Mouse (Mus musculus): ENCODE results near the gene Patl2.
"Not testable (repeated sequence)": the region's sequence is repeated elsewhere in the genome, so short reads cannot be mapped to it uniquely, and the experiment has no call there.

Gene Patl2

GRCm38 (mm10) chr2:122186106-122186505 is at the start of gene Patl2, which contains the start of gene Terb2:
Gene Patl2 (minus strand): TSS chr2:122186189.
Gene Terb2 (plus strand): TSS chr2:122186272.
- DNase-seq (ENCODE audit: low spot score) = peak; percentile 94

DNA sequence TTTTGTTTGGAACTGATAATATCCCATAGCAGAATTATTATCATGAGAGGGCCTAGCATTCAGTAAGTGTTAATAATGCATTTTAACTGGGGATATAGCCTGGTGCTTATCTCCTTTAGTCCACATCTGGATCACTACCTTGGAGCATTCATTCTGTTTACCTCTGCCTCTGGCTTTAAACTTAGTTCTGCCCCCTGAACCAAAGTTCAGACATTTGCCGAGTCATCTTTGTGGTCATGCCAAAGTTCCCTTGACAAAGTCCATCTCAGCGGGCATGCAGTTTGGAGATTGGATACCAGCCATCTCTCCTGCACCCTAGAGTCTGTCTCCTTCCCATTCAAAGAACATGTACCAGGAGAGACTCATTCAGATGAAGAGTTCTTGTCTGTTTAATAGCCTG is 49.4 kb upstream of the Patl2 start:
- no peak for DNase-seq (ENCODE audit: low spot score)

- peak; percentile 83 for DNase-seq (ENCODE audit: low spot score)
These were observed 48.8 kb upstream of the Patl2 start, which contains the start of gene Sord for GRCm38 (mm10) chr2:122234611-122235288. Gene Sord (plus strand): TSS chr2:122234749.

DNA sequence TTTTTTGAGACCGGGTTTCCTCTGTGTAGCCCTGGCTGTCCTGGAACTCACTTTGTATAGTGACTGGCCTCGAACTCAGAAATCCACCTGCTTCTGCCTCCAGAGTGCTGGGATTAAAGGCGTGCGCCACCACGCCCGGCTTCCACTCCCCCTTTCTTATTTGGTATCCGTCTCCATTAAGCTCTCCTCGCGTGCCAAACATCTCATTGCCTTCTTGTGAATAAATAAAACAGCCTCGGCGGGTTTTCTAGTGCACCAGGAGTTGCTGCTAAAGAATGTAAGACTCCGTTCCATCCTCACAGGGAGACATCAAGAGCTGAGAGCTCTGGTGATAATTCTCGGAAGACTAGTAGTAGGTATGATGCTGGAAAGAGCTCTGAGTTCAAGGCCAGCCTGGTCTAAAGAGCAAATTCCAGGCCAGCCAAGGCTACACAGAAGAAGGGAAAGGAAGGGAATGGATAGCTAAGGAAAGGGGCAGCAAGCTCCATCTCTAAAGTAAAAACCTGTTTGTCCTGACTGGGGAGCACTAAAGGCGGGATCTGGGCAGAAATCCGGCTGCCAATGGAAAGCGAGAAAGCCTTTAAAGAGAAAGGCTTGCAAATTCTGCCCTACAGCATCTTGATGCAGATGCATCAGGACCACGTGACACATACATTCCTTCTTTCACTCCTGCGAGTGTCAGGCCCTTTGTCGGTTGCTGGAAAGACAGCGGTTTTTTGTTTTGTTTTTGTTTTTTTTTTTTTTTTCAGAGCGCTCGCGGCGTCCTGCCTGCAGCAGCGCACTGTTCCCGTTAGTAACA is 48.0 kb upstream of the Patl2 start:
- DNase-seq (ENCODE audit: low spot score) = peak; percentile 20

GRCm38 (mm10) chr2:122233341-122233740 is 47.4 kb upstream of the Patl2 start:
- DNase-seq (ENCODE audit: low spot score) = no peak

DNA sequence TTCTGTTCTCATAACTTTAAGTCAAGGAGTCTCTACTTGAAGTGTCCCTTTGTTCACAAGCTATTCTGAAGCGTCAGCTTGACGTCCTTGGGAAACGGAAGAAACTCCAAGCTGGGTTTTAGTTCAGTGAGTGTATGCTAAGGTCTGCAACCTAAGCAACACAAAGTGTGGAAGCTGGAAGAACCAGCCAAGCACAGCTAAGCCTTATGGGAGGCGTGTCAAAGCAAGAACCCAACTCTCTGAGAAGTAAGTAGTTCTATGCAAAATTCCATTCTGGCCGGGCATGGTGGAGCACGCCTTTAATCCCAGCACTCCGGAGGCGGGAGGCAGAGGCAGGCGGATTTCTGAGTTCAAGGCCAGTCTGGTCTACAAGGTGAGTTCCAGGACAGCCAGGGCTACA is 45.6 kb upstream of the Patl2 start:
- no peak for DNase-seq (ENCODE audit: low spot score)

DNA sequence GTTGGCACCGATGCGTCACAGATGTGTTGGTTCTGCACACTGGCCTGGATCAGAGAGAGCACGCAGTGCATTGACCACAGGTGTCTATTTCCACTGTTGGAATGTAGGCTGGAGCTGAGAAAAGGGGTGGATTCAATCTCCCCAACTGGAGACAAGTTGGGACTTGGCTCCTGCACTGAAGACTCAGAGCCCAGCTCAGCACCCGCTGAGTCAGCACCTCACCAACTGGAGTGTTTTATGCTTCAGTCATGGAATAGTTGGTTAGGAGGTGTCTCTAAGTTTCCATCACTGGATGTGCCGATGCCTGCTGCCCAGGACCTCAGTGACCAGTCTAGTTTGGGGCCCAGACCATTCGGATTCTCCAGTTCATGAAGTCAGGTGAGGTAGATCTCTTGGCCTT is 44.4 kb upstream of the Patl2 start:
- no peak for DNase-seq (ENCODE audit: low spot score)

DNA sequence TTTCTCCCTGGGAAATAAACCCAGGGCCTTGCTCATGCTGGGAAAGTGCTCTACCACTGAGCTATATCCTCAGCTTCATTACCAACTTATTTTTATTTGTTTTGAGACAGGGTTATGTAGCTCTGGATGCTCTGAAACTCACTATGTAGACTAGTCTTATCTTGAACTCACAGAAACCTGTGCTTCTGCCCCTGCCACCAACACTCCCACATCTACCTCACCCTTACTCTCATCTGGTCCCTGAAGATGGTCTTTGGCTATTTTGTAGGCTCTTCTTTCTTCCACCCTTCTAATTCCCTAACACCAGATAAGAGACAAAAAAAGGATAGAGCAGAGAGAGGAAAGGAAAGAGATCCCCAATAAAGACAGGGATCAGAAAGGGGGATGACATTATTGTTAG is 37.7 kb upstream of the Patl2 start:
- no peak for DNase-seq (ENCODE audit: low spot score)

DNA sequence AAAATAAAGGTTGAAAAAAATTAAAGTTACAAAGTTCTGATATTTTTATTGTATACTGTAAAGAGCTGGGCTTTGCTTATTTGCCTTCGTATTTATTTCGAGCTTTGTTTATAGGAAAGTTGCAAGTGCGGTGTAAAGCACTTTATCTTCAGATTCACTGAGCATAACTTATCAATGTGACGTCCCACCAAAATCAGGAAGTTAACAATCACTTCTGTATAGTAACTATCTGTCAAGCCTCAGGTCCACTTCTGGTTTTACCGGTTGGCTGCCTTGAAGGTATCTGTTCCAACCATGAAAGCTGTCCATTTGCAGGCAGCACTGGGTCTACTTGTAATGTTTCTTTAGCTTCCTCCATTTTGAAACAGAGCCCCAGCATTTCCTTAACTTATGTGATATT is 36.3 kb upstream of the Patl2 start:
- no peak for DNase-seq (ENCODE audit: low spot score)

DNA sequence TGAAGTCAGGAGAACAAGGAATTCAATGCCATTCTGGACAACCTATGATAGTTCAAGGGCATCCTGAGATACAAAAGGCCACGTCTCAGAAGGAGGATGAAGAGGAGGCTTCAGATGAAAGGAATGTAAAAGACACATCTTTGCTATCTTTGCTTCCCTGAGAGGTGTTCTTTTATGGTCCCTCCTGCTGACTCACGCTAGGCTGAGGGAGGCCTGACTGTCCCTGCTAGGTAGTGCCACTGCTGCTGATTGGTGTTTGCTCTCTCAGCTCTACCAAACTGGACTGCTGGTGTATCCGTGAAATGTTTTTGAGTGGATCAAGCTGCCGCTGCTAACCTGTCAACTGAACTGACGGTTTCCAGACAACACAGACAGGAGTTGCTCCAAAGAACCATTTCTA is 35.8 kb upstream of the Patl2 start:
- no peak for DNase-seq (ENCODE audit: low spot score)

DNA sequence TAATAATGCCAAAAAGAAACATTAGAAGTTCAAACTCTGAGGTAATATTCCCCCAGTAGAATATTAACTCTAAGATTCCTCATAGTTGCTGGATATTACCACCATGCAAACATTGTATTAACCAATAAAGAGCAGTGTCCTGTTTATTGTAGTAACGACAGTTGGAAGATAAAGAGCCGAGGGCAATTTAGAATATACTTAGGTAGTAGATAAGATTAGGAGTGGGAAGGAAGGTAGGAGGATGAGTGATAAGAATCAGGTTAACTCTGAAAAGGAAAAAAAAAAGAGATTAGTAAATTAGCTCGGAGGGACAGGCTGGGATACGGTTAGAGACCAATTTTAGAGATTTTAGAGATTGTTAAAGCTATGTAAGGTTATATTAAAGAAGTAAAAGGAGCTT is 35.4 kb upstream of the Patl2 start:
- no peak for DNase-seq (ENCODE audit: low spot score)

- DNase-seq (ENCODE audit: low spot score) = no peak
These were observed 32.2 kb upstream of the Patl2 start for GRCm38 (mm10) chr2:122218234-122218633.

DNA sequence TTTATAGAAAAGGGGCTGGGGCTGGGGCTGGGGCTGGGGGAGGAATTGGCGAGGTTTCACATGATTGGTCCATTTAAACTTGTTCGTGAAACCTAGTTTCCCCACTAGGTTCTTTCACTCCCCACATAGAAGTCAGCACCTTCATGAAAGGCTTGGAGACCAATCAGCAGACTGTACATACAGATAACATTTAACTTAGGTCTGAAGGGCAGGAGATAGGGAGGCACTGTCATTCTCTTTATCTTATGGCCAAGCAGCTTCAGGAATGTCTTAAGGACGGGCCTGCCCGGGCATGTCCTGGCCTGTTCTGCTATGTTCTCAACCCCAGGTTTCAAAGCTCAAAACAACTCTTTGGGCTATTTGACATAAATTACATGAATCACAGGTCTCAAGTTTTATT is 31.1 kb upstream of the Patl2 start:
- DNase-seq (ENCODE audit: low spot score) = not testable (repeated sequence)

DNA sequence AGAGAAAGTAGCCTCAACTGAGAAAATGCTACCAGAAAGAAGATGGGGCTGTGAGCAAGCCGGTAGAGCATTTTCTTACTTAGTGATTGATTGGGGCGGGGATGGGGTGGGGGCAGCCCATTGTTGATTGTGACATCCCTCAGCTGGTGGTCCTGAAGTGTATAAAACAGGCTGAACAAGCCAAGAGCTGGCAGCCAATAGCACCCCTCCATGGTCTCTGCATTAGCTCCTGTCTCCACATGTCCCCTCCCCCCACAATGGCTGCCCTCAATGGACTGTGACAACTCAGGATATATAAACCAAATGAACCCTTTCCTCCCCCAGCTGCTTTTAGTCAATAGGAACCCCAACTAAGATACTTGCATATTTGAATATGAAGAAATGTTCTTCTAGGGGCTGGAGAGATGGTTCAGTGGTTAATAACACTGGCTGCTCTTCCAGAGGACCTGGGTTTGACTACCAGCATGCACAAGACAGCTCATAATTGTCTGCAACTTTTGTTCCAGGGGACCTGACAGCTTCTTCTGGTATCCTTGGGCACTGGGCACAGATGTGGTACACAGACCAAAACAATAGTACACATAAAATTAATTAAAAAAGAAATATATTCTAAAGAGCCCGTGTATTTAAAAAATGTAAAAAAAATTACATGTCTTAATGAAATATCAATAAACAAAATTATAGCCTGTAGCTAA is 24.7 kb upstream of the Patl2 start:
- no peak for DNase-seq (ENCODE audit: low spot score)

- no peak for DNase-seq (ENCODE audit: low spot score)
These were observed 20.6 kb upstream of the Patl2 start for GRCm38 (mm10) chr2:122206440-122207107.

DNA sequence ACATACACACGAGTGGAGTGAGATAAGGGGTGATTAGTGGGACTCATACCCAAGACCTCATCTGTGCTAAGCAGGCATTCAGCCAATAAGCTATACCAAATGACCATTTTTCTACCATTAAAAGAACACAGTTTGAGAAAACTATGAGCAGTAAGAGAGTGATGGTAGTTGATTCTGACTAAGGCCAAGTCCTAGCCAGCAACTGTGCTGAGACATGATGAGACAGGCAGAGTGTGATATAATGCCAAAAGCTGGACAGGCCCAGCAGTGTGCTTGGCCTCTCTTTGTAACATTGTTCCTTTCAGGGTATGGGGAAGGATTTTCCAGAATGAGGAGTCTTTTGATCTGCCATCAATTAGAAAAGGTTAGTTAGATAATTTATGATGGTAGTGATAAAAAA is 15.5 kb upstream of the Patl2 start:
- DNase-seq (ENCODE audit: low spot score) = no peak

GRCm38 (mm10) chr2:122194509-122194929 is 8.5 kb upstream of the Patl2 start:
- DNase-seq (ENCODE audit: low spot score) = no peak

GRCm38 (mm10) chr2:122191849-122192248 is 5.9 kb upstream of the Patl2 start:
- DNase-seq (ENCODE audit: low spot score) = no peak

DNA sequence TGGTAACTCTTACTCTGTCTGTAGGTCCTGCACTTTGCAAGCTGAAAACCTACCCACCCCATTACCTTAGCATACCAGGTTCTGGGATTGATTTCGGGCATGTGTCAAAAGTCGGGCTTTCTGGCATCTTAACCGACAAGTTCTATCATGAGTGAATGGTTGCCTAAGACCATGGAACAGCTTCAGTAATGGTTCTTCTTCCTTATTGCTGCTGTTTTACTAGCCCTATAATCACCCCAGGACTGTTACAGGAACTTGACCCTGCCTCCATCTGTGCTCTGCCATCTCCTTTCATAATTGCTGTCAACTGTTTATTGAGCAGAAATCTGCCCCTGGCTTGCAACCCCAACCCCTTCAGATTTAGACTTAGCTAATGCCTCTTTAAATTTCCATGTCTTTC is 762 bp upstream of the Patl2 start:
- DNase-seq (ENCODE audit: low spot score) = no peak

DNA sequence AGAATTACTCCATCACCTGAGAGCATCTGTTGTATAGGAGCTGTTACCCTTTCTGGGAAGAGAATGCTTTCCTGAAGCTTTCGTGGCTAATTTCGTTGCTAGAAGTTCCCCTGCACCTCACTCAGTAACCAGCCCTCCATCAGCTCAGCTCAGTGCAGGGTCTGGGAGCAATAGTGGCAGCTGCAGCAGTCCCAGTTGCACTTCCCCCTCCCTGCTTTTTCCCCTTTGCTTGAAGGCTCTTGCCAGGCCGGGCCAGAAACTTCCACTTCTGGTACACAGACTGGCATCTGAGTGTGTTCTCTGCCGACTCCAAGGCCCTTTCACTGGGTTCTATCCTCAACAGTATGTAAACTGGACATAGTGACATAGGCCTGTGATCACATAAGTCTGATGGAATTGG is 903 bp downstream of the Patl2 start:
- no peak for DNase-seq (ENCODE audit: low spot score)

- DNase-seq (ENCODE audit: low spot score) = no peak
These were observed 5.8 kb downstream of the Patl2 start for GRCm38 (mm10) chr2:122180051-122180822.

- no peak for DNase-seq (ENCODE audit: low spot score)
These were observed 13.8 kb downstream of the Patl2 start for GRCm38 (mm10) chr2:122172188-122172587.
